Mouse (Mus musculus) retina, embryonic 14.5 days (tissue): ENCODE data around the gene Hmga2.

ENCODE experiments used
- DNase-seq: peaks from one replicate; pipeline ENCODE4 v3.0.0-alpha.2; 2015; ENCODE audit warnings: low spot score

The Hmga2 gene

DNA sequence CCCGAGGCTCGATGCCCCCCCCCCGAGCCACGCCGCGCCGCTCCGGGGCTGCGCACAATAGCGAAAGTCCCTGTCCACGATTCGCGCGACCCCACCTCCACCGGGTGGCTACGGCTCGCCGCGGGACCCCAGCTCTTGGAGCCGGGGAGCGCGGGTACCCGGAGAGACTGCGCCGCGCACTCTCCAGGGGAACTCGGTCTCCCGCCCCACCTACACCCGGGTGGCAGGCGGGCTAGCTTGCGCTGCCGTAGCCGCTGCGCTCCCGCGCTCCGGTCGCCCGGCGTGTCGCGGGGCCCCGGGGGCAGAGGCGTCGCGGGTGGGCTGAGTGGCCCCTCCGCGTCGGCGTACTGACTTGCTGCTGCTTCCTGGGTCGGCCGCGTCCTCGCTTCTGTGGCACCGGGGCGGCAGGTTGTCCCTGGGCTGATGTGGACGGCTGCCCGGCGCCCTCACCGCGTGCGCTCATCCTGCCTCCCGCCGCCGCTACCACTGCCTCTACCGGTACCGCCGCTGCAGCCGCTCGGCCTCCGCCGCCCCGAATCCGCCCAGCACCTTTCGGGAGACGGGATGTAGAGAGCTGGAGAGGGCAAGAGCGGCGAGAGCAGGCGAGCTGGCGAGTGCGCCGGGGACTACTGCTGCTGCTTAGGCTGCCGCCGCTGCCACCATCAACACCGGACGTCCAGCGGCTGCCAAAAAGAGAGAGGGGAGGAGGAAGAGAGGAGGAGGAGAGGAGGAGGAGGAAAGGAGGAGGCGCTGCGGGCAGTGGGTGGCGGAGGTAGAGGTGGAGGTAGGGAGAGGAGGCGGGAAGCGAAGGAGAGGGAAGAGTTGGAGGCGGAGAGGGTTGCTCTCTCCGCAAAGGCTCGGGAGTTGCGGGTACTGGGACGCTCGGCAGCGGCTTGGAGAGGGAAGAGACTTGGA is at the start of gene Hmga2:
TSS of gene Hmga2 (minus strand) at position 869 of the 915 bp plus-strand sequence.
- peak; percentile 68 for DNase-seq

GRCm38 (mm10) chr10:120522959-120523358 is 46.7 kb upstream of the Hmga2 start:
- no peak for DNase-seq

DNA sequence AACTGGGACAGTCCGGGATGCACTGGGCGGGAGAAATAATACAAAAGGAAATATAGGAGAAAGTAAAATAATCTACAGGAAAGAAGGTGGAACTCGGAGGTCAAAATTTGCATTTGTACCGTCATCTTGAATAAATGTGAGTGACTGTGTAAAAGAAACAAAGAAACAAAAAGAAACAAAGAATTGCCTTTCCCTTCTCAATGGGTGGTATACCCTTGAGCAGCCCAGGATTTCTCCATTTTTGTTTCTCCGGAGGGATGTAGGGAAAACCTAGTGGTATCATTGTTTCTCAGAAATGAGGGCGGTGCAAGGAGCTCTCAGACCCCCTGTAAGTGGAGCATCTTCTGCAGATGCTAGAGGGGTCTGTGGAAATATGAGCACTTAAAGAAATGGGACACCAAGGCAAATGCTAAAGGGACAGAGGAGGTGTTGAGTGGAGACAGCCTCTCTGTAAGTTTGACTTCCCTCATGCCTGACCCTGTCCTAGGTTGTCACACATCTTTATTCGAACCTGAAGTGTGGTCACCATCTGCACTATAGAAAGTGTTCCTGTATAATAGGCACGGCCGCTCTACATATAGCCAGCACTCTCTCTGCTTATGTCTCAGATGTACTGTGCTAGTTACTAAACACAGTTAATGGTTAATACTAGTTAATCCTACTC is 45.8 kb upstream of the Hmga2 start:
- peak; percentile 11 for DNase-seq

DNA sequence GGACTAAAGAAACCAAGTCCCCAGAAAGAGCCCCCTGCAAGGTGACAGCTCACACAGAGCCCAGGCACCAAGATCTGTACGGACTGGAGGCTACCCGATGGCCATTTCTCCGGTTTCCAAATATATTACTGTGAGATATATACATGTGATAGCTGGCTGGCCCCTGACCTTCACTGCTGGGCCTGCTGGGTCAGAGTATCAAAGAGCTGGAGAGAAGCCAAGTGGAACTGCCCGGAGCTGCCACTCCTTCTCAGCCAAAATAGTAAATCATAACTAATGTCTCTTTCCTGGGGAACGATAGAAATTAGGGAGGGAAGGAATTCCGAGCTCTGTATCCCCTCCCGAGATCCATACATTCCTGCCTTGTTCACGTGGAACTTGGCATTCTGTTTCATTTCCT is 40.0 kb upstream of the Hmga2 start:
- no peak for DNase-seq

DNA sequence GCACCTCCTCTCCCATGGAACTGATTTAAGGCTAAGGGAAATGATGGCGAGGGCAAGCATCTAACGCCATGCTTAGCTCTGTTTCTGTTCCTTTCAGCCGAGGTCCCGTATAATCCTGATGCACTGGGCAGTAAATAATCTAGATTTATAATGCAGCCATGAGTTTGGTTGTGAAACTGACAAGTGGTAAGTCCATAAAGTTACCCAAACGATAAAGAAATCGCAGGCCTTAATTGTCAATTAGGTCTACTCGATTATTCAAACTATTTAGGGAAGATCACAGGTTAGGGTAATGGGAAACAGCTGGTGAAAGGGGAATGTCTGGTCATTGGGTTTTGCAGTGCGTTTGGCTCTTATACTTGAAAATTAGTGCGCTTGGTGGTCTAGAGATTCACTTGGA is 37.5 kb upstream of the Hmga2 start:
- DNase-seq: no peak

- peak; percentile 56 for DNase-seq
Observed at GRCm38 (mm10) chr10:120512946-120513345, 36.7 kb upstream of the Hmga2 start.

DNA sequence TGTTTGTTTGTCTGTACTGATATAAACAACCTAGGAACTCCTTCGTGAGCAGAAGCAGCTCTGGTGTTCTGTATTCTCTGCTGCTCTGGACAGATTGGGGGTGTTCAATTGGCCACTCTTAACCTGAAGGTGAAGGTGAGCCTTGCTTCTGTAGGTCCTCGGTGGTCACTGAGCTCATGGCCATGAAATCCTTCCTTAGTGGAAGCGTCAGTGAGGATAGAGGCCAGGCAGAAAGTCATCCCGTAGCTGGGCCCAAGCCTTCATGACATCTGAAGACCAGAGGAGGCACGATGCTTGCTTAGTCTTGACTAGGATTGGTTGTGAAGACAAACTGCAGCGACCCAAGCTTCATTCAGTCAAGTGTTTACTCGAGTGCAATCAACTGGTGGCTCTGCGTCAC is 35.9 kb upstream of the Hmga2 start:
- no peak for DNase-seq

DNA sequence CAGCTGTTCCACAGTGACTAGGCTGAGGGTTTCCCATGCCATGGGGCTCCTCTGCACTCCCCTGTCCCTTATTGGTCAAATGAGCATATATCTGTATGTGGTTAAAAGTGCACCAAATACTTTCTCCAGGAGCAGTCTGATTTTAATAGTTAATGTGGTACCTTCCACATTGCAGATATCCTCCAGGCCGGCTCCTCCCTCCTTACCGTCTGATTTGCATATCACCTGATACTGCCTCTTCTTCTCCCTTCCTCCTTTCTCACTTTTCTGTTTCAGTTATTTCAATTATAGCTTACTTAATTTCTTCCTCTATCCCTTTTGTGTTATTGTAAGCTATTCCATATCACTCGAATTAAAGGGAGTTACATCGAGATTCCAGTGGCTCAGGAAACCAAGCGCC is 27.7 kb upstream of the Hmga2 start:
- DNase-seq: no peak

DNA sequence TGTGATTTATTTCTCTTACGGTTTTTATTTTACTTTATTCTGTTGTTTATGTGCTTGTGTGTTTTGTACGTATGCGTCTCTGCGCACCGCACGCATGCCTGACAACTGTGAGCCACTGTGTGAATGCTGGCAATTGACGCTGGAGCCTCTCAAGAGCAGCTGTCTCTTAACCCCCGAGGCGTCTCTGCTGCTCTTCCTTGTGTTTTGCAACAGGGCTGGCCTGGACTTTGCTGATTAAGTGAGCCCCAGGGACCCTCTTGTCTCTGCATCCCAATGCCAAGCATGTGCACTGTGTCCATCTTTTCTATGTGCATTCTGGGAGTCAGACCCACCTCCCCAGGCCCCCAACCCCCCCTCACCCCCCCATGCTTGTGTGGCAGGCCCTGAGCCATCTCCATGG is 24.5 kb upstream of the Hmga2 start:
- peak; percentile 21 for DNase-seq

DNA sequence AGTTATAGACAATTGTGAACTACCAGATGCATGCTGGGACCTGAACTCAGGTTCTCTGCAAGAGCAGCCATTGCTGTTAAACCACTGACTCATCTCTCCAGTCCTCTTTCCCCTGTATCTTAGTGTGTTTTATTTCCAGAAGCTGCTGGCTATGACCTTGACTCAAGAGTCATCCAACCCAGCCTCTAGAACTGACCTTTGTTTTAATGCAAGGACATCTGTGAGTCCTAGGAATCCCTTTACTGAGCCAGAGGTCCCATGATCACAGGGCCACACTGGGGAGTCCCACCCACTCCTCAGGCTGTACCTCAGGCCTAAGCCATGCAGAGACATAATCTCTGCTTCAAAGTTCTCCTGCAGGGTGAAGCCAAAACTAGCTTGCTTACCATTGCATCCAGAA is 21.8 kb upstream of the Hmga2 start:
- DNase-seq: no peak

- DNase-seq: no peak
Observed at GRCm38 (mm10) chr10:120494653-120495052, 18.4 kb upstream of the Hmga2 start.

DNA sequence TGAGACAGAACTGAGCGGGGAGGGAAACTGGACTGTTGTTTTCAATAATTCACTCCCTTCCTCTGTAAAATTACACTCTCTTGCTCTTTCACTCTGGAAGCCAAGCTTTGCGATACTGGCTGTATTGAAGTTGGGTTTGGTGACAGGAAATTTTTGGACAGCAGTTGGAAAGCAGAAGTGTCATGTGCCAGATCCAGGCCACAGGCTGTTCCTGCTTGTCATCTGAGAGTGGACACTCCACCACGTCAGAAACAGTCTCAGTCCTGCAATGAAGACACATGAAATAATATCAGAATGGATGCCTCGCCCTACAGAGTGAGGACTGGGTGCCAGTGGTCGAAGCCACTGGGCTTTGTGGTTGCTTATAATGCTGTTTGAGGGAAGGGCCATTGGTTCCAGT is 15.2 kb upstream of the Hmga2 start:
- no peak for DNase-seq

GRCm38 (mm10) chr10:120489611-120490010 is 13.3 kb upstream of the Hmga2 start:
- no peak for DNase-seq

- DNase-seq: no peak
Observed at GRCm38 (mm10) chr10:120488526-120488925, 12.3 kb upstream of the Hmga2 start.

GRCm38 (mm10) chr10:120487881-120488280 is 11.6 kb upstream of the Hmga2 start:
- no peak for DNase-seq

DNA sequence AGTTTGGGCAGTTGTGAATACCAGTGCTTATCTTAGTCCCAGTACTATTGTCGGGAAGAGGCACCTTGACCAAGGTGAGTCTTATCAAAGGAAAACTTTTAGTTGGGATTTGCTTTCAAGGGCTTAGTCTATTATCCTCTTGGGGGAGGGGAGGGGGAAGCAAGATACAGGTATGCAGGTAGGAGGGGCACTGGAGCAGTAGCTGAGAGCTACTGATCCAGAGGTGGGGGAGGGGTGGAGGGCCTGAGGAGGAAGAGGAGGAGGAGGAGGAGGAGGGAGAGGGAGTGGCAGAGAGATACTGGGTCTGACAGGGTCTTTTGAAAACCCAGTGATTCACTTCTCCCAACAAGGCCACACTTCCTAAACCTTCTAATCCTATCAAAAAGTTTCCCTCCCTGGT is 9.2 kb upstream of the Hmga2 start:
- DNase-seq: no peak

- DNase-seq: no peak
Observed at GRCm38 (mm10) chr10:120484144-120484543, 7.9 kb upstream of the Hmga2 start.

DNA sequence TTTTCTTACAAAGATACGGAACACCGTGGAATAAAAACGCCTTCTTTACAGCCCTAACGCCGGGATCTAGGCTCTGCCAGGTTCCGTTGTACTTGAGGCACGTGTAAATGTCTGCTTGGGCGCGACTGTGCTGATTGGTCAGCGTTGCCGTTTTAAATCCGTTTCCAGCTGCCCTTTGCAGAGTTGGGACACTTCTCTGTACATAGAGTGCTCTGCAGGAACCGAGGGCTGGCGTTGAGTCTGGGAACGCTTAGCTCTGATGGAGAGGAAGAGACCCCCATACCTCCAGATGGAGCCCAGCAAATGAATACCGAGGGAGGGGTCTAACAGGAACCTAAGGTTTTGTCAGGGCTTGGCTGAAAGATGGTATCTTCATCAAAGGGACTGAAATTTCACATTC is 1.9 kb upstream of the Hmga2 start:
- DNase-seq: peak; percentile 61

GRCm38 (mm10) chr10:120477501-120477900 is 1.2 kb upstream of the Hmga2 start:
- DNase-seq: peak; percentile 43

DNA sequence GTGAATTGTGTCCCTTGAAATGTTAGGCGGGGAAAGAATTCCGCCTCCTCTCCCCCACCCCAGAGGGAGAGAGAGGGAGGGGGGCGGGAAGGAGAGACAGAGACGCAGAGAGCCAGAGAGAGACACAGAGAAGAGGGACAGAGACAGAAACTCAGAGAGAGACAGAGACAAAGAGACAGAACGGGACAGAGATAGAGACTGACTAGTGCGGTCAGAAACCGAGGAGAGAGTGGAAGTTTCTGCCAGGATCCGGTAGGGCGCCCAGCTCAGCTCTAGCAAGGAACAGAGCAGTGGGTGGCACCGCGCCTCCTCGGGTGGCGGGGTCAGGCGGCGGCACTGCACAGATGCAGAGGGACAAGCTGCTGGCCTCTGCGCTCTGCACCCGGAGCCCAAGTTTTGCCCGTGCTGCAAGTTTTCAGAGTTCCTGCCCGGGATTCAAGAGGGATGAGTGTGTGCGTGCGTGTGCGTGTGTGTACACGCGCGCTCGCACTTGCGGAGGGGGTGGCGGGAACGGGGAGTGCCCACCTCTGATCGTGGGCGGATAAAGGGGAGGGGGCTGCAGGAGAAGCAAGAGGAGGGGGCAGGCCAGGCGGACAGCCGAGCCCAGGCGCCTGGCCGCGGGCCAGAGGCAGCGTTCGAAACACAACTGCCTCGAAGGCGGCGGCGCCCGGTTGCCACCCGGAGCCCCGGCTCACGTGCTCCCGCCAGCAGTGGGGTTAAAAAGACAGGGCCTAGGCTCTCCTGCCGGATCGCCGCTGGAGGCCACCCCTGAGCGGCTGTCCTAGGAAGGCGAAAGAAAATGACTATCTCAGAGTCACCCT is 457 bp upstream of the Hmga2 start:
- peak; percentile 66 for DNase-seq

DNA sequence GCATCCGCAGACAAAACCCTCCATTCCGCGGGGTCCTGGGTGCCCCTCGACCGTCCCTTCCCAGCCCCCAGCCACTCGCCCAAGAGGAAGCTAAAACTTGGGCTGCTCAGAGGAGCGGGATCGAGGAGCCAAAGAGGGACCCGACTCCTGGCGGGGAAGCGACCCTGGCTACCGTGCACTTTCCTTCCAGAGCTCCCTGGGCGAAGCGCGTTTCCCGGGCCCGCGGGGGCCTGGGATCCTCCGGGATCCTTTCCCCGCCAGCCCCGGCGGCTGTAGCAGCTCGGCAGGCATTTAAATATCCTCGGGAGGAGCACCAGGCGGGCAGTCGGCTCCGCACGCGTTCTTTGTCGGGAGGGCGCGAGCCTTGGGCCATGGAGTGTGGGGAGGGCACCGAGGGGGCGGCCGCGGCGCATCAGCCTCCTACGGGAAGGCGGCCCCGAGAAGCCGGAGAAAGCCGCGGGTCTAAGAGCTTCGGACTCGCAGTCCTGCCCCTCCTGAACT is 1.2 kb downstream of the Hmga2 start:
- DNase-seq: peak; percentile 64

- peak; percentile 60 for DNase-seq
Observed at GRCm38 (mm10) chr10:120474301-120474700, 2.0 kb downstream of the Hmga2 start.
